Comparison of ENCODE assay signal across 8 mouse cellular contexts in the genomic region with DNA sequence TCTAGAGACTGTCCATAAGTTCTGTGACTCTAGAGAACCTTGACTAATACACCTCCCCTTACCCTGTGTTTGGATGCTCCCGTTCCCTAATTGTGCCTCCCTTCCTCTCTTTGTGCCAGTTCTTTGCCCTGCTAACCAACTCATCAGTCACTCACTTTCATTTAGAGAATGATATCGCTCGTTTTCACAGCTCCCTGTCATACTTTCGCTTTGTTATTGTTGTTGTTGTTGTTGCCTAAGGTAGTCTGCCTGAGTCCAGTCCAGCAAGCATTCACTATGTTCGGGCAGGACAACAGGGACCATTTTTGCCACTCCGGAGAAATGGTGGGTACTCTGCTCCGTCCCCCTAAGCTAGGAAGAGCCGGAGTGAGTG. TPM values are rescaled to one million over a fixed set of nuclear protein-coding genes. Genes with fewer than 3 reads are reported as not detected.
DNase-seq lines count a peak whose midpoint lies in the region; ATAC-seq lines count a peak whose summit lies in the region.

No protein-coding gene starts in this region.

- H3K4me2 ChIP-seq in heart, embryonic 12.5 days = peak overlapping the region; percentile 64
- H3K4me2 ChIP-seq in hindbrain, embryonic 14.5 days (replicated peaks) = peak overlapping the region; percentile 38
- H3K4me2 ChIP-seq in midbrain, embryonic 12.5 days (replicated peaks) = peak overlapping the region; percentile 38

- no peak for DNase-seq in heart, postnatal 14 days
- DNase-seq in hindbrain, embryonic 14.5 days (ENCODE audit: low spot score) = no peak
- no peak for DNase-seq in right cerebral cortex, adult 2 months (ENCODE audit: low spot score in 2 of 2)
- DNase-seq in urinary bladder, postnatal 10 days (ENCODE audit: low spot score) = no peak
- DNase-seq in thymus, postnatal 25 days = no peak

- WGBS in heart, embryonic 12.5 days = 57% methylated on average over 8 of the region's 8 CpGs
- 66% methylated on average over 8 of the region's 8 CpGs for WGBS in hindbrain, embryonic 14.5 days
- WGBS in midbrain, embryonic 12.5 days = 73% methylated on average over 8 of the region's 8 CpGs

- H3K27ac ChIP-seq in heart, embryonic 12.5 days (ENCODE audit: poor library complexity, severe bottlenecking) = no peak overlapping the region
- no peak overlapping the region for H3K27ac ChIP-seq in hindbrain, embryonic 14.5 days
- no peak overlapping the region for H3K27ac ChIP-seq in midbrain, embryonic 12.5 days (replicated peaks)

- H3K9ac ChIP-seq in heart, embryonic 12.5 days = peak overlapping the region; percentile 66
- no peak overlapping the region for H3K9ac ChIP-seq in hindbrain, embryonic 14.5 days
- H3K9ac ChIP-seq in midbrain, embryonic 12.5 days (replicated peaks) = no peak overlapping the region

- no peaks in the 10 kb centered on the region for H3K9me3 ChIP-seq in heart, embryonic 12.5 days (replicated peaks)
- no peaks in the 10 kb centered on the region for H3K9me3 ChIP-seq in hindbrain, embryonic 14.5 days (ENCODE audit: control insufficient read depth, low read length)
- H3K9me3 ChIP-seq in midbrain, embryonic 12.5 days = no peaks in the 10 kb centered on the region

- no peaks in the 10 kb centered on the region for H3K27me3 ChIP-seq in heart, embryonic 12.5 days (replicated peaks)
- H3K27me3 ChIP-seq in hindbrain, embryonic 14.5 days (ENCODE audit: control insufficient read depth, insufficient read depth, low read length) = no peaks in the 10 kb centered on the region
- H3K27me3 ChIP-seq in midbrain, embryonic 12.5 days = no peaks in the 10 kb centered on the region

- ATAC-seq in heart, embryonic 12.5 days (ENCODE audit: insufficient number of reproducible peaks, low FRiP score) = no peak
- ATAC-seq in common myeloid progenitor, adult 5-6 weeks (replicated peaks; ENCODE audit: low read depth, poor library complexity, severe bottlenecking) = 0 out of 2 replicates have a peak, but pooled peaks have one; percentile 4
- ATAC-seq in hindbrain, embryonic 14.5 days (ENCODE audit: low FRiP score) = no peak
- ATAC-seq in midbrain, embryonic 12.5 days (ENCODE audit: low FRiP score, low read depth) = no peak

- no peaks in the 10 kb centered on the region for H3K4me1 ChIP-seq in heart, embryonic 12.5 days (replicated peaks)
- no peaks in the 10 kb centered on the region for H3K4me1 ChIP-seq in hindbrain, embryonic 14.5 days (replicated peaks; ENCODE audit: control insufficient read depth, insufficient read depth, low read length)
- no peaks in the 10 kb centered on the region for H3K4me1 ChIP-seq in midbrain, embryonic 12.5 days

- H3K4me3 ChIP-seq in heart, embryonic 12.5 days = peak overlapping the region; percentile 53
- 0 out of 2 replicates have a peak overlapping the region, but pooled peaks have one; percentile 8 for H3K4me3 ChIP-seq in hindbrain, embryonic 14.5 days (replicated peaks; ENCODE audit: low read length)
- peak overlapping the region; percentile 25 for H3K4me3 ChIP-seq in midbrain, embryonic 12.5 days

- intact Hi-C loops in heart, postnatal 14 days (cut with DNase I) = no loop called here

- no peaks in the 10 kb centered on the region for H3K36me3 ChIP-seq in heart, embryonic 12.5 days
- no peaks in the 10 kb centered on the region for H3K36me3 ChIP-seq in hindbrain, embryonic 14.5 days (replicated peaks; ENCODE audit: control insufficient read depth, insufficient read depth)
- H3K36me3 ChIP-seq in midbrain, embryonic 12.5 days = no peaks in the 10 kb centered on the region

RNA-seq across cellular contexts. Expression of gene Ifna13, which starts 3.6 kb away (rescaled TPM):
- not detected in 2 replicates for polyA plus RNA-seq in heart, embryonic 12.5 days (2016; fragmentation: Nextera tagmentation; extraction: Ambion mirVana)
- not detected for total RNA-seq in heart, postnatal 14 days (2021)
- total RNA-seq in common myeloid progenitor, adult 5-6 weeks (2017) = not detected in 2 replicates
- polyA plus RNA-seq in hindbrain, embryonic 14.5 days (2014; fragmentation: Nextera tagmentation; extraction: Ambion mirVana) = not detected in 2 replicates
- polyA plus RNA-seq in midbrain, embryonic 12.5 days (2016; fragmentation: Nextera tagmentation; extraction: Ambion mirVana) = not detected in 2 replicates

RNA-seq across cellular contexts. Expression of gene C87499, which starts 6.5 kb away (rescaled TPM):
- not detected in 2 replicates for polyA plus RNA-seq in heart, embryonic 12.5 days (2016; fragmentation: Nextera tagmentation; extraction: Ambion mirVana)
- not detected for total RNA-seq in heart, postnatal 14 days (2021)
- total RNA-seq in common myeloid progenitor, adult 5-6 weeks (2017) = not detected in 2 replicates
- not detected in 2 replicates for polyA plus RNA-seq in hindbrain, embryonic 14.5 days (2014; fragmentation: Nextera tagmentation; extraction: Ambion mirVana)
- polyA plus RNA-seq in midbrain, embryonic 12.5 days (2016; fragmentation: Nextera tagmentation; extraction: Ambion mirVana) = not detected in 2 replicates

RNA-seq across cellular contexts. Expression of gene Ifna16, which starts 36.0 kb away (rescaled TPM):
- not detected in 2 replicates for polyA plus RNA-seq in heart, embryonic 12.5 days (2016; fragmentation: Nextera tagmentation; extraction: Ambion mirVana)
- not detected for total RNA-seq in heart, postnatal 14 days (2021)
- not detected in 2 replicates for total RNA-seq in common myeloid progenitor, adult 5-6 weeks (2017)
- polyA plus RNA-seq in hindbrain, embryonic 14.5 days (2014; fragmentation: Nextera tagmentation; extraction: Ambion mirVana) = not detected in 2 replicates
- not detected in 2 replicates for polyA plus RNA-seq in midbrain, embryonic 12.5 days (2016; fragmentation: Nextera tagmentation; extraction: Ambion mirVana)

RNA-seq across cellular contexts. Expression of gene Ifna12, which starts 37.5 kb away (rescaled TPM):
- not detected in 2 replicates for polyA plus RNA-seq in heart, embryonic 12.5 days (2016; fragmentation: Nextera tagmentation; extraction: Ambion mirVana)
- not detected for total RNA-seq in heart, postnatal 14 days (2021)
- not detected in 2 replicates for total RNA-seq in common myeloid progenitor, adult 5-6 weeks (2017)
- not detected in 2 replicates for polyA plus RNA-seq in hindbrain, embryonic 14.5 days (2014; fragmentation: Nextera tagmentation; extraction: Ambion mirVana)
- polyA plus RNA-seq in midbrain, embryonic 12.5 days (2016; fragmentation: Nextera tagmentation; extraction: Ambion mirVana) = not detected in 2 replicates

RNA-seq across cellular contexts. Expression of gene Ifna2, which starts 43.0 kb away (rescaled TPM):
- not detected in 2 replicates for polyA plus RNA-seq in heart, embryonic 12.5 days (2016; fragmentation: Nextera tagmentation; extraction: Ambion mirVana)
- not detected for total RNA-seq in heart, postnatal 14 days (2021)
- not detected in 2 replicates for total RNA-seq in common myeloid progenitor, adult 5-6 weeks (2017)
- polyA plus RNA-seq in hindbrain, embryonic 14.5 days (2014; fragmentation: Nextera tagmentation; extraction: Ambion mirVana) = not detected in 2 replicates
- not detected in 2 replicates for polyA plus RNA-seq in midbrain, embryonic 12.5 days (2016; fragmentation: Nextera tagmentation; extraction: Ambion mirVana)
